Mouse (Mus musculus) stomach, embryonic 14.5 days (tissue): ENCODE data around the gene Hecw1. TPM values are rescaled to one million over a fixed set of nuclear protein-coding genes. Genes with fewer than 3 reads are reported as not detected.

ENCODE experiments used
- ATAC-seq: fragments of 200-750 bp; cut with Nextera tagmentation; 2 replicates; pipeline ENCODE4 v1.8.0; 2017; ENCODE audit warnings: low read depth, moderate TSS enrichment; ENCODE audit not compliant: insufficient number of reproducible peaks, insufficient read depth, low FRiP score
- H3K27ac ChIP-seq: fragments of 300-500 bp; sonication (generic); 2 replicates; pipeline ENCODE4 v1.5.1; 2014; ENCODE audit warnings: mild to moderate bottlenecking, low read length, moderate library complexity, mixed read lengths
- H3K27me3 ChIP-seq: fragments of 300-500 bp; sonication (generic); 2 replicates; pipeline ENCODE4 v1.6.1; 2014; ENCODE audit warnings: low read length, control low read depth, mixed read lengths; ENCODE audit not compliant: control insufficient read depth, insufficient read depth
- H3K36me3 ChIP-seq: fragments of 300-500 bp; sonication (generic); 2 replicates; pipeline ENCODE4 v1.6.1; 2014; ENCODE audit warnings: mild to moderate bottlenecking, control low read depth, low read length, moderate library complexity, mixed read lengths; ENCODE audit not compliant: control insufficient read depth, insufficient read depth
- H3K4me1 ChIP-seq: fragments of 300-500 bp; sonication (generic); 2 replicates; pipeline ENCODE4 v1.6.1; 2014; ENCODE audit warnings: low read length, control low read depth, mixed read lengths; ENCODE audit not compliant: control insufficient read depth, insufficient read depth
- H3K4me2 ChIP-seq: fragments of 300-500 bp; sonication (generic); replicated peaks from 2 replicates; pipeline ENCODE4 v1.6.1; 2014; ENCODE audit warnings: low read depth, low read length, control low read depth
- H3K4me3 ChIP-seq: fragments of 300-500 bp; sonication (generic); 2 replicates; pipeline ENCODE4 v1.5.1; 2014; ENCODE audit warnings: low read depth, low read length, control low read depth
- H3K9ac ChIP-seq: fragments of 300-500 bp; sonication (generic); replicated peaks from 2 replicates; pipeline ENCODE4 v1.6.1; 2014; ENCODE audit warnings: low read depth, mild to moderate bottlenecking, control low read depth, low read length, moderate library complexity, mixed read lengths
- H3K9me3 ChIP-seq: fragments of 300-500 bp; sonication (generic); 2 replicates; pipeline ENCODE4 v1.6.1; 2016; ENCODE audit warnings: low read depth, low read length, control low read depth; ENCODE audit not compliant: control insufficient read depth
- WGBS: fragments of 180-500 bp; shearing (Covaris S2); extraction: QIAGEN DNeasy Blood & Tissue Kit; methylation state at CpG from one replicate; pipeline ENCODE4 v1.1.7; 2014; 5-methylcytosine and 5-hydroxymethylcytosine counted together
- polyA plus RNA-seq: library from polyadenylated mRNA; unstranded; fragments of >200 nt; fragmentation: Nextera tagmentation; extraction: Ambion mirVana; gene quantifications from 2 replicates; pipeline ENCODE4 v1.2.1, GENCODE M21; 2014

Gene Hecw1
- polyA plus RNA-seq, 1 experiment from 2014 or later: 1.4 TPM

DNA sequence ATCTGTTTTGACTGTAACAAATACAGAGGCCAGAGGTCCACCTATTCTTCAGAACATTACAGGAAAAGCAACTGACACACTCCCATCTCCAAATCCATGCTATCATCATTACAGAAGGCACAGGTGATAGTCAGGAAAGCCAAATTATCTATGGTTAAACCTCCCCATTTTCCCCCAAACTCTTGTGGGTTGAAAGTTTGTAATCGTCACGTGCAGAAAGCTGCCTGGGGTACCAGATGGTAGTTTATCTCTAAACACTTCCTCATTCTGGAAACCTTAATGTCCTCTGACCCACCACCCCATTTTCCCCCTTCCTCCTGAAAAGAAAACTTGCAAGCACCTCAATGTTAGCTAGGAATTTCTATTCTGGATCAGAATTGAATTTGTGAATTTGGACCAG lies 7.9 kb downstream of the Hecw1 start:
- ATAC-seq: no peak
- Histone ChIP-seq H3K4me3 (no peak overlapping the region), H3K4me1 (no peaks in the 10 kb centered on the region), H3K27ac (no peak overlapping the region), H3K9ac (no peak overlapping the region), H3K36me3 (no peaks in the 10 kb centered on the region), H3K9me3 (no peaks in the 10 kb centered on the region), H3K27me3 (no peaks in the 10 kb centered on the region), H3K4me2 (no peak overlapping the region)
- WGBS: 77% methylated on average over 2 of the region's 2 CpGs

DNA sequence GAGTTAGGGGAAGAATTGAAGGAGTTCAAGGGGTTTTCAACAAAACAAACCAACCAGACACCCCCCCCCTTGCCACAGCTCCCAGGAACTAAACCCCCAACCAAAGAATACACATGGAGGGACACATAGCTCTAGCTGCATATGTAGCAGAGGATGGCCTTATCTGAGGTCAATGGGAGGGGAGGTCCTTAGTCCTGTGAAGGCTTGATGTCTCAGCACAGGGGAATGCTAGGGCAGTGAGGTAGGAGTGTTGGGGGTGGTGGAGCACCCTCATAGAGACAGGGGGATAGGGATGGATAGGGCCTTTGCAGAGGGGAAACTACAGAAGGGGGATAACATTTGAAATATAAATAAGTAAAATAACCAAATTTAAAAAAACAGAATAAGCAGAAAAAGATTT lies 9.1 kb downstream of the Hecw1 start:
- ATAC-seq: no peak
- H3K27me3 ChIP-seq: no peaks in the 10 kb centered on the region
- H3K9me3 ChIP-seq: no peaks in the 10 kb centered on the region
- no peaks in the 10 kb centered on the region for H3K4me1 ChIP-seq
- no peak overlapping the region for H3K9ac ChIP-seq
- H3K4me3 ChIP-seq: no peak overlapping the region
- H3K36me3 ChIP-seq: no peaks in the 10 kb centered on the region
- H3K27ac ChIP-seq: no peak overlapping the region
- no peak overlapping the region for H3K4me2 ChIP-seq

DNA sequence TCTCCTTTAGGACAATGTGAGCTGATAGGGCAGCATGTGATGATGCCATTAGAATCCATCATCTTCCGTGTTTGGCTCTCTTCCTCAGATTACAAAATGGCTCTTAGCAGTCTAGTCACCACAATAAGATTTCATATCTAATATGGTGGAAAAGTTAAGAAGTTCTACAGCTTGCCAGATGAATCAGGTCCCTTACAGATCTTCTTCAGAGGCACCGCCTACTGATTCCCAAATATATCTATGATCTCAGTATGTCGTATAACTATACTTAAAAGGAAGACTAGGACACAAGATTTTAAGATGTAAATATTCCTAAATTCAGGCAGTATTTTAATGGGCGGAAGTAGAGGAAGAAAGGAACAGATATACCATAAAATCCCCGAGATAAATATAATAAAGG lies 16.3 kb downstream of the Hecw1 start:
- no peaks in the 10 kb centered on the region for H3K9me3 ChIP-seq
- no peak overlapping the region for H3K4me3 ChIP-seq
- no peak for ATAC-seq
- H3K4me2 ChIP-seq: no peak overlapping the region
- H3K36me3 ChIP-seq: no peaks in the 10 kb centered on the region
- WGBS: 82% methylated on average over 5 of the region's 5 CpGs
- H3K27ac ChIP-seq: no peak overlapping the region
- H3K4me1 ChIP-seq: no peaks in the 10 kb centered on the region
- H3K9ac ChIP-seq: no peak overlapping the region
- no peaks in the 10 kb centered on the region for H3K27me3 ChIP-seq

DNA sequence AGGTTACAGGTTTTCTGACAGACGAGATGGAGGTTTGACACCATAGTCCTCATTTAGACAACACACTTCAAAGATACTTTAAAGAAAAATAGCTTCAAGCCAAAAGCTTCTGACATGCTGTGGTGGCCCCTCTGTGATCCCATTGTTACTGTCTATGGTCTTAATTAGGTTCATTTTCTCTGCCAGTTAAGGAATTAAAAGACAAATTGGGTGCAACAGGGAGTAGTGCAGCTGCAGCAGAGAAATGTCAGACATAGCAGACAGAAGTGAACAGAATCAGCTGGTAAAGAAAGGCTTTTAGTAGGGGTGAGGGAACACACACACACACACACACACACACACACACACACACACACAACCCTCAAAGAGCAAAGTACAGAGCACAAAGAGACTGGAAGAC lies 22.8 kb downstream of the Hecw1 start:
- WGBS: 42% methylated on average over 1 of the region's 1 CpGs
- H3K4me1 ChIP-seq: no peaks in the 10 kb centered on the region
- ATAC-seq: no peak
- no peak overlapping the region for H3K4me3 ChIP-seq
- H3K27ac ChIP-seq: no peak overlapping the region
- no peak overlapping the region for H3K9ac ChIP-seq
- H3K36me3 ChIP-seq: no peaks in the 10 kb centered on the region
- H3K9me3 ChIP-seq: no peaks in the 10 kb centered on the region
- no peaks in the 10 kb centered on the region for H3K27me3 ChIP-seq
- no peak overlapping the region for H3K4me2 ChIP-seq

DNA sequence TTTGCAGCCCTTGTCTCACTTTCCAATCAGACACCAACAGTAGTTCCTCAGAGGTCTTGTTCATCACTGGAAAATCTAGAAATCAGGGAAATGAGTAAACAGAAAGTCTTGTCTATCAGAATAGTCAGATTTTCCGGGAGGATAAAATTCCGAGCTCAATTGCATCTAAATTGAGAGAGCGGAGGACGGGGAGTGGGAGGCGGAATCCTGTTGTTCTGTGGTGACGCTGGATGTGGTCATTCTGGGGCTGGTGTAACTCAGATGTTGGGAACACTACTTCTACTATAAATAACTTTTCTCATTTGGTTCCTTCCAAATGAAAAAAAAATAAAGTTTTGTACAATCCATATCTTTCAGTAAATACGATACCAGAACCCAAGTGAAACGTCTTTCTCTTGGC lies 24.2 kb downstream of the Hecw1 start:
- H3K9ac ChIP-seq: no peak overlapping the region
- no peak overlapping the region for H3K4me2 ChIP-seq
- no peak overlapping the region for H3K27ac ChIP-seq
- WGBS: 87% methylated on average over 8 of the region's 8 CpGs
- H3K9me3 ChIP-seq: no peaks in the 10 kb centered on the region
- H3K27me3 ChIP-seq: no peaks in the 10 kb centered on the region
- no peaks in the 10 kb centered on the region for H3K4me1 ChIP-seq
- no peak overlapping the region for H3K4me3 ChIP-seq
- ATAC-seq: no peak
- no peaks in the 10 kb centered on the region for H3K36me3 ChIP-seq

DNA sequence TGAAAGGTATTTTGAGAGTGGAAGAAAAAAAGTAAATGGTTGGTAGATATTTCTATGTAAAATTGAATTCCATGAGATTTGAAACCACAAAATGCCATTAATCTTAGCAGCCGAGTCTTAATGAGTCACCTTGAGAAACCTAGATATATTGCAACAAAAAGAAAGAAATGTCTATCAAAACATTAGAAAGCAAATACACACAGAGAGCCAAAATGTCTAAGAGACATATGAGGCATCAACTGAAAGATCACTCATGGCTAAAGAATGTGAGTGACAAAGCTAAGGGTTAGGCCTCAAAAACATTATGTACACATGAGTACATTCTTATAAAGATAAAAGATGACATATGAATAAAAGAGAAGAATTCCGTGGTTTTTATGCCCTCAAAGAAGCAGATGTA lies 26.1 kb downstream of the Hecw1 start:
- H3K9me3 ChIP-seq: no peaks in the 10 kb centered on the region
- no peak overlapping the region for H3K4me3 ChIP-seq
- no peak overlapping the region for H3K9ac ChIP-seq
- WGBS: 71% methylated on average over 2 of the region's 2 CpGs
- H3K27ac ChIP-seq: no peak overlapping the region
- H3K4me2 ChIP-seq: no peak overlapping the region
- no peaks in the 10 kb centered on the region for H3K36me3 ChIP-seq
- H3K4me1 ChIP-seq: no peaks in the 10 kb centered on the region
- H3K27me3 ChIP-seq: no peaks in the 10 kb centered on the region
- no peak for ATAC-seq

DNA sequence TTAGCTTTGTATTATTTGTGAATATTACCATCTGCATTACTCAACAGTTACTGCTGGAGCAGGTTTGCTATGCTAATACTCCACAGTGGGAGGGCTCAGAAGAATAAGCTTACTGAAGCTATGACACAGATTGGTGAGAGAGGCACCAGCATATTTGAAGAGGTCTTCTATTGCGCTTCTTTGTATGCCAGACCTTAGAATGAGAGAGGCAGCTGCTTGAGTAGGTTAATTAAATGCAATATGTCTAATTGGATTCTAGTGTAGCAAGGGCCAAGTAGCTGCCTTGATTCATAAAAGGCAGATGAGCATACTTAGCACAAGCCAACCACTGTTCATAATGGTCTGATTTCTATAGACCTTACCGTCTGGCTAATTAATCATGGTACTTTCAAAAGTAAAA lies 35.2 kb downstream of the Hecw1 start:
- H3K9me3 ChIP-seq: no peaks in the 10 kb centered on the region
- H3K27me3 ChIP-seq: no peaks in the 10 kb centered on the region
- no peak overlapping the region for H3K9ac ChIP-seq
- no peak overlapping the region for H3K4me2 ChIP-seq
- no peak overlapping the region for H3K27ac ChIP-seq
- 87% methylated on average over 2 of the region's 2 CpGs for WGBS
- ATAC-seq: no peak
- H3K36me3 ChIP-seq: no peaks in the 10 kb centered on the region
- no peaks in the 10 kb centered on the region for H3K4me1 ChIP-seq
- no peak overlapping the region for H3K4me3 ChIP-seq

DNA sequence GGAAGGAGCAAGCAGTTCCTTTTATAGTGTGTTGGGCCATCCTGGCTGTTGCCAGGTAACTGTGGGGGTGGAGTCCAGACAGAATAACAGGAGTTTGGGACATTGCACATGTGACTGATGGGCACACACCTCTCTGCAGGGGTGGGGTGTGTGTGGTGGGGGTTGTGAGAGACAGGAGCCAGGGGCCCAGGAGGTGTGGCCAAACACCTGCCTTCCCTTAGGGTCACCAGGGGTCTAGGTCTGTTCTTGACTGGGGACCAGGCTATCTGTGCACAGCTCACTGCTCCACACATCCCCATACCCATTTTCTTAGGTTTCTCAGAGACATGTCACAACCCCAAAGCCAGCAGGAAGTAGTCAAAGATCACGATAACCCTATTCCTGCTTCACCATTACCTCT lies 51.9 kb downstream of the Hecw1 start:
- H3K9ac ChIP-seq: no peak overlapping the region
- no peak overlapping the region for H3K27ac ChIP-seq
- no peaks in the 10 kb centered on the region for H3K27me3 ChIP-seq
- no peaks in the 10 kb centered on the region for H3K4me1 ChIP-seq
- H3K4me2 ChIP-seq: no peak overlapping the region
- WGBS: 67% methylated on average over 1 of the region's 1 CpGs
- no peaks in the 10 kb centered on the region for H3K36me3 ChIP-seq
- no peaks in the 10 kb centered on the region for H3K9me3 ChIP-seq
- no peak for ATAC-seq
- no peak overlapping the region for H3K4me3 ChIP-seq

DNA sequence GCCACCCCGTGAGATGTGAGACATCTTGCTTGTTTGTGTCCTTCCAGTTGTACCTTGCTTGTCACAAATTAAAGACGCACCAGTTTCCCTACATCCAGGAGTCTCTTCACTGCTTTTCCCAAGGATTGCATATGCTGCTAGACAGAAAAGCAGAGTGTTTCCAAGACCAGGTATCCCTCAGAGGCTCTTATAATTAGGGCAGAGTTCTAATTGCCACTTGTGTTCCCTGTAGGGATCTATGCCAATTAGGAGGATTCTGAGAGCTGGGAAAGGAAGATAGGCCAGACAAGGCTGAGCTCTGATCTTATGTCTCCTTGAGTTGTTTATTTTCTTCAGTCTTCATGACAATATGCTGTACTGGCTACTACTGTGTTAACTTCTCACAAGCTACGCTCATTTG lies 55.5 kb downstream of the Hecw1 start:
- H3K9me3 ChIP-seq: no peaks in the 10 kb centered on the region
- no peak for ATAC-seq
- no peak overlapping the region for H3K9ac ChIP-seq
- no peaks in the 10 kb centered on the region for H3K4me1 ChIP-seq
- WGBS: 70% methylated on average over 3 of the region's 3 CpGs
- no peak overlapping the region for H3K27ac ChIP-seq
- no peak overlapping the region for H3K4me2 ChIP-seq
- no peaks in the 10 kb centered on the region for H3K27me3 ChIP-seq
- no peak overlapping the region for H3K4me3 ChIP-seq
- no peaks in the 10 kb centered on the region for H3K36me3 ChIP-seq
